Mouse (Mus musculus): Measurements from ENCODE around the gene Hspa8. TPM values are rescaled to one million over a fixed set of nuclear protein-coding genes. Genes with fewer than 3 reads are reported as not detected.

Hspa8 gene
- polyA plus RNA-seq, 1 experiment from 2014 or later = 2,885 TPM

- Histone ChIP-seq H3K9me3 (ENCODE audit: control insufficient read depth, low read length) (no peaks in the 10 kb centered on the region), H3K4me3 (replicated peaks; ENCODE audit: low read length) (peak overlapping the region; percentile 5), H3K36me3 (replicated peaks; ENCODE audit: control insufficient read depth, insufficient read depth) (peaks cover 51% of the 10 kb centered on the region), H3K27me3 (ENCODE audit: control insufficient read depth, insufficient read depth, low read length) (no peaks in the 10 kb centered on the region), H3K9ac (no peak overlapping the region), H3K27ac (no peak overlapping the region), H3K4me2 (replicated peaks) (peak overlapping the region; percentile 56), H3K4me1 (replicated peaks; ENCODE audit: control insufficient read depth, insufficient read depth, low read length) (peaks cover 42% of the 10 kb centered on the region)
- WGBS = 20% methylated on average over 2 of the region's 2 CpGs
- peak; percentile 86 for DNase-seq (ENCODE audit: low spot score)
- no peak for ATAC-seq (ENCODE audit: low FRiP score)
These were observed 4.5 kb downstream of the Hspa8 start for GRCm38 (mm10) chr9:40805263-40805662.

DNA sequence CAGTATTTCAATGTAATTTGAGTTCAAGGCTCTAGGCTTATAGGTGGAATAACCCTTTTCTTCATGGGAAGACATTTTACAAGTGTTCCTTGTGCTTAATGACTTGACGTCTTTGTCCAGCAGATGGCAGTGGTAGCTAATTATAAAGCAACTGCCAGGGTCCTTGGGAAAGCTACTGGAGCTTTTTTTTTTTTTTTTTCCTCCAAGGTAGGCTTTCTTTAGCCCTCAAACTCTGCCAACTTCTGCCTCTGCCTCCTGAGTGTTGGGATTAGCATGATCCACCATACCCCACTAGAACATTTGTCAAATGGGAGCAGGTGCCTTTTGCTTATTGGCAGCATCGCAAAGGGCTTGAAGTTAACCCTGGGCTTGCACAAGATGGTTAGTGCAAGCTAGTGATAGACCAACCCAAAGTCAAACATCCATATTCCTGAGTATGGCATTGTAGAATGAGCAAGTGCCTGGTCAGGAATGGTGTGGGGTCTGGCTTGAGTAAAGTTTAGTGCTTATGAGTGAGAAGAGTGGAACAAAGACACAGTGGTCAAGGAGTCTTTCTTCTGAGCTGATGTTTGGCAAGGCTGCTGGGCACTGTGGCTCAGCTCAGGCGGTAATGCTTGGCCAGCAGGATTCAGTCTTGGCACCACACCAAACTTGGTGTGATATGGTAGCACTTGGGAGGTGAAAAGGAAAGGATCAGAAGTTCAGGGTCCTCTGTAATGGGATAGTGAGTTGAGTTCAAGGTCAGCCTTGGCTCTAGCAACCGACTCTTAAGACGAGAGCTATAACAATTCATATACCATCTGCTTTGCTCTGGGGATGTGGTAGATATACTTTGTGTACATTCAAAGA is 5.9 kb downstream of the Hspa8 start:
- ATAC-seq (ENCODE audit: low FRiP score) = peak; percentile 16; the same call in 1 of the 2 replicates
- Histone ChIP-seq H3K4me1 (replicated peaks; ENCODE audit: control insufficient read depth, insufficient read depth, low read length) (peaks cover 42% of the 10 kb centered on the region), H3K9ac (peak overlapping the region; percentile 18), H3K4me3 (replicated peaks; ENCODE audit: low read length) (no peak overlapping the region), H3K36me3 (replicated peaks; ENCODE audit: control insufficient read depth, insufficient read depth) (peaks cover 59% of the 10 kb centered on the region), H3K27ac (peak overlapping the region; percentile 74), H3K27me3 (ENCODE audit: control insufficient read depth, insufficient read depth, low read length) (no peaks in the 10 kb centered on the region), H3K4me2 (replicated peaks) (peak overlapping the region; percentile 56; the same call in 1 of the 2 replicates), H3K9me3 (ENCODE audit: control insufficient read depth, low read length) (no peaks in the 10 kb centered on the region)
- WGBS = 23% methylated on average over 5 of the region's 5 CpGs
- DNase-seq (ENCODE audit: low spot score) = peak; percentile 76

DNA sequence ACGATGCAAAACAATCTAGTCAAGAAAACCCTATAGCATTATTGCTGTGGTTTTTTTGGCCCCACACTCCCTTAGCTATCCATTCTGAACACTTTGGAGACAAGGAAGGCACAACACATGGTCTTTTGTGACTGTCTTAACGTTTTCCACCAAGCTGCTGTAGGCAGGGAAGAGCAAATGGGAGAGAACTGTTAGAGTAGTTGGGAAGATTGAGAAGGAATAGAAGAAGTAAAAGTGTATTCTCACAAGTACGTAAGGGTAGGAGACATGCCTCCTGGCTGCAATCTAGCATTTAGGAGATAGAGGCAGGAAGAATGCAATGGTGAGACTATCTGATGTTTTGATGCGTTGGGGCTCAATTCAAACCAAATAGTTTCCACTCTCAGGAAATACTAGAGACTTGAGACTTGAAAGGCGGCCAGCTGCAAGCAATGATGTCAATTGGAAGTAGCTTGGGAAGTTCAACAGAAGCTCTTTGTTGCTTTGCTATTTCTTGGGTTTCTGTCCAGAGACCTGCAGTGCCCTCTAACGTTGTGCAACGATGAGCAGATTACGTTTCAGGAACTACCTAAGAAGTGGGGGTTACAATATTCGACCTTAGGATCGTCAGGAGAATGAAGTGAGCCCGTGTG is 6.6 kb downstream of the Hspa8 start:
- Histone ChIP-seq H3K36me3 (replicated peaks; ENCODE audit: control insufficient read depth, insufficient read depth) (peaks cover 58% of the 10 kb centered on the region), H3K27ac (peak overlapping the region; percentile 74), H3K4me3 (replicated peaks; ENCODE audit: low read length) (no peak overlapping the region), H3K9me3 (ENCODE audit: control insufficient read depth, low read length) (no peaks in the 10 kb centered on the region), H3K4me2 (replicated peaks) (no peak overlapping the region), H3K27me3 (ENCODE audit: control insufficient read depth, insufficient read depth, low read length) (no peaks in the 10 kb centered on the region), H3K4me1 (replicated peaks; ENCODE audit: control insufficient read depth, insufficient read depth, low read length) (peaks cover 42% of the 10 kb centered on the region), H3K9ac (peak overlapping the region; percentile 24)
- WGBS = 26% methylated on average over 11 of the region's 11 CpGs
- DNase-seq (ENCODE audit: low spot score) (peak; percentile 33), ATAC-seq (ENCODE audit: low FRiP score) (no peak; the same call in 1 of the 2 replicates)

- peaks cover 57% of the 10 kb centered on the region for H3K36me3 ChIP-seq (replicated peaks; ENCODE audit: control insufficient read depth, insufficient read depth)
- 0 out of 2 replicates have a peak overlapping the region, but pooled peaks have one; percentile 1 for H3K4me2 ChIP-seq (replicated peaks)
- ATAC-seq (ENCODE audit: low FRiP score) (peak; percentile 28), DNase-seq (ENCODE audit: low spot score) (peak; percentile 36)
- H3K4me3 ChIP-seq (replicated peaks; ENCODE audit: low read length) = no peak overlapping the region
- H3K27ac ChIP-seq = peak overlapping the region; percentile 74
- no peaks in the 10 kb centered on the region for H3K9me3 ChIP-seq (ENCODE audit: control insufficient read depth, low read length)
- peak overlapping the region; percentile 1; the same call in 1 of the 2 replicates for H3K9ac ChIP-seq
- WGBS = 10% methylated on average over 16 of the region's 16 CpGs
- H3K27me3 ChIP-seq (ENCODE audit: control insufficient read depth, insufficient read depth, low read length) = no peaks in the 10 kb centered on the region
- H3K4me1 ChIP-seq (replicated peaks; ENCODE audit: control insufficient read depth, insufficient read depth, low read length) = peaks cover 42% of the 10 kb centered on the region
These were observed 7.5 kb downstream of the Hspa8 start for GRCm38 (mm10) chr9:40808061-40808906.

DNA sequence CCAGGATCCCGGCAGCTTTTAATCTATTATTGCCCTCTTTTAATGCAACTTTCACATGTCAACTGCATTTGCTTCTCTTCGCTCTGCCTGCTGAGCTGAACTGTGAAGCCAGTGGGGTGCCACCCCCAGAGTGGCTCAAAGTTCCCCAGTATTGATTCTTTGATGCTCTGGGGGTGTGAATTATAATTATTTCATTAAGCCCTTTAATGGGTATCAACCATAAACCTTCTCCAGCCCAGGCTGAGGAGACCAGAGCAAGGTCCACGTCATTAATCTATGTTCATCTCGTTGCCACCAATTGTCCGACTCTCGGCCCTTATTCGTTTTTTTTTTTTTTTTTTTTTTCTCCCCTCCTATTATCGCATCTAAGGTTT is 8.1 kb downstream of the Hspa8 start:
- ATAC-seq (ENCODE audit: low FRiP score) (peak; percentile 1; the same call in 1 of the 2 replicates), DNase-seq (ENCODE audit: low spot score) (no peak)
- WGBS = 19% methylated on average over 8 of the region's 8 CpGs
- Histone ChIP-seq H3K4me1 (replicated peaks; ENCODE audit: control insufficient read depth, insufficient read depth, low read length) (peaks cover 42% of the 10 kb centered on the region), H3K36me3 (replicated peaks; ENCODE audit: control insufficient read depth, insufficient read depth) (peaks cover 54% of the 10 kb centered on the region), H3K27me3 (ENCODE audit: control insufficient read depth, insufficient read depth, low read length) (no peaks in the 10 kb centered on the region), H3K9ac (peak overlapping the region; percentile 1; the same call in 1 of the 2 replicates), H3K4me3 (replicated peaks; ENCODE audit: low read length) (no peak overlapping the region), H3K27ac (peak overlapping the region; percentile 74), H3K4me2 (replicated peaks) (0 out of 2 replicates have a peak overlapping the region, but pooled peaks have one; percentile 1), H3K9me3 (ENCODE audit: control insufficient read depth, low read length) (no peaks in the 10 kb centered on the region)

DNA sequence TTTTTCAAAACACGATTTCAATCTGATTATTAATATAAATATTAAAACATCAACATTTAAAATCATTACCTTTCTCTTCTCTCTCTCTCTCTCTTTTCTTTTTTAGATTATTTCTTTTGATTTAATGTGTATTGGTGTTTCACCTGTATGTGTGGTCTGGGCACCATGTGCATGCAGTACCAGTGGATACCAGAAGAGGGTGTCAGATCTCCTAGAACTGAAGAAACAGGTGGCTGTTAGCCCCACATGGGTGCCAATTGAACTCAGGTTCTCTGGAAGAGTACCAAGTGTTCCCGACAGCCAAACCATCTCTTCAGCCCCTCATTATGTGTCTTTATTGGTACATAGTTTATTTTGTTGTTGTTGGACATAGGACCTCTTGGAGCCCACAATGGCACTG is 11.1 kb downstream of the Hspa8 start:
- ATAC-seq (ENCODE audit: low FRiP score) (no peak), DNase-seq (ENCODE audit: low spot score) (no peak)
- H3K9ac ChIP-seq = no peak overlapping the region
- no peaks in the 10 kb centered on the region for H3K9me3 ChIP-seq (ENCODE audit: control insufficient read depth, low read length)
- H3K27ac ChIP-seq = no peak overlapping the region
- H3K27me3 ChIP-seq (ENCODE audit: control insufficient read depth, insufficient read depth, low read length) = no peaks in the 10 kb centered on the region
- peaks cover 24% of the 10 kb centered on the region for H3K36me3 ChIP-seq (replicated peaks; ENCODE audit: control insufficient read depth, insufficient read depth)
- no peak overlapping the region for H3K4me2 ChIP-seq (replicated peaks)
- no peak overlapping the region for H3K4me3 ChIP-seq (replicated peaks; ENCODE audit: low read length)
- peaks cover 20% of the 10 kb centered on the region for H3K4me1 ChIP-seq (replicated peaks; ENCODE audit: control insufficient read depth, insufficient read depth, low read length)
- 64% methylated on average over 2 of the region's 2 CpGs for WGBS

GRCm38 (mm10) chr9:40814060-40814459 is 13.3 kb downstream of the Hspa8 start:
- H3K4me3 ChIP-seq (replicated peaks; ENCODE audit: low read length) = no peak overlapping the region
- no peak overlapping the region for H3K4me2 ChIP-seq (replicated peaks)
- ATAC-seq (ENCODE audit: low FRiP score) = no peak
- H3K4me1 ChIP-seq (replicated peaks; ENCODE audit: control insufficient read depth, insufficient read depth, low read length) = no peaks in the 10 kb centered on the region; the same call in 1 of the 2 replicates
- H3K9me3 ChIP-seq (ENCODE audit: control insufficient read depth, low read length) = no peaks in the 10 kb centered on the region
- H3K36me3 ChIP-seq (replicated peaks; ENCODE audit: control insufficient read depth, insufficient read depth) = peaks cover 15% of the 10 kb centered on the region
- DNase-seq (ENCODE audit: low spot score) = no peak
- 87% methylated on average over 7 of the region's 7 CpGs for WGBS
- H3K9ac ChIP-seq = no peak overlapping the region
- H3K27ac ChIP-seq = no peak overlapping the region
- no peaks in the 10 kb centered on the region for H3K27me3 ChIP-seq (ENCODE audit: control insufficient read depth, insufficient read depth, low read length)

GRCm38 (mm10) chr9:40817325-40818028 is 16.7 kb downstream of the Hspa8 start:
- no peaks in the 10 kb centered on the region for H3K27me3 ChIP-seq (ENCODE audit: control insufficient read depth, insufficient read depth, low read length)
- no peak overlapping the region for H3K4me3 ChIP-seq (replicated peaks; ENCODE audit: low read length)
- ATAC-seq (ENCODE audit: low FRiP score) (no peak; the same call in 1 of the 2 replicates), DNase-seq (ENCODE audit: low spot score) (no peak)
- H3K9me3 ChIP-seq (ENCODE audit: control insufficient read depth, low read length) = no peaks in the 10 kb centered on the region
- no peak overlapping the region for H3K4me2 ChIP-seq (replicated peaks)
- WGBS = 80% methylated on average over 5 of the region's 5 CpGs
- H3K36me3 ChIP-seq (replicated peaks; ENCODE audit: control insufficient read depth, insufficient read depth) = peaks cover 7% of the 10 kb centered on the region
- peaks cover 15% of the 10 kb centered on the region for H3K4me1 ChIP-seq (replicated peaks; ENCODE audit: control insufficient read depth, insufficient read depth, low read length)
- no peak overlapping the region for H3K27ac ChIP-seq
- no peak overlapping the region for H3K9ac ChIP-seq
